12 mouse cellular contexts compared by ENCODE assay signal in the genomic region with DNA sequence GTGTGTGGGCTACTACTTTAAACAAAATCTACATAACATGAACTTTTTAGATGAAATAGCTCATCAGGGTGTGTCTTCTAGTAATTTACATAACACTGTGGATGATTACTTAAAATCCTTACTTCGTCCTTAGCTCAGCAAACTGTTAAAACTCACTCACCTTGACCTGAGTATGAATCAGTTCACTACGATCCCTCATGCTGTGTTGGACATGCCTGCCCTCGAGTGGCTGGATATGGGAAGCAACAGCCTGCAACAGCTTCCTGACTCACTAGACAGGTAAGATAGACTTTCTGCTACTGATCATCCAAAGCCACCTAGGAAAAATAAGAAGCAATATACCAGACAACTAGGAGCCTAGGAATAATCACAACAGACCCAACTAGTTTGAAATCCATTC. TPM values are rescaled to one million over a fixed set of nuclear protein-coding genes. Genes with fewer than 3 reads are reported as not detected.
DNase-seq lines count a peak whose midpoint lies in the region; ATAC-seq and TF ChIP-seq lines count a peak whose summit lies in the region.
"Had no signal": no experiment of that assay in that cellular context is flagged by ENCODE, and none has a peak within 500 bp of the region (broad histone marks: within the 10 kb centered on the region; RNA-seq: fewer than 3 reads in every experiment).

No protein-coding gene starts in this region.

- H3K9me3 ChIP-seq in forebrain, postnatal 0 days (ENCODE audit: low read length): no peaks in the 10 kb centered on the region
- no peaks in the 10 kb centered on the region for H3K9me3 ChIP-seq in forebrain, embryonic 16.5 days (ENCODE audit: control insufficient read depth, low read length)
- H3K9me3 ChIP-seq in heart, embryonic 10.5 days: no peaks in the 10 kb centered on the region
- H3K9me3 ChIP-seq: G1E; midbrain, embryonic 10.5 days had no signal

- 61% methylated on average over 3 of the region's 3 CpGs for WGBS in forebrain, postnatal 0 days
- WGBS in forebrain, embryonic 16.5 days: 69% methylated on average over 3 of the region's 3 CpGs
- WGBS in lung, adult 2 months: 53% methylated on average over 3 of the region's 3 CpGs
- 62% methylated on average over 3 of the region's 3 CpGs for WGBS in heart, embryonic 10.5 days

- no peak overlapping the region for H3K4me3 ChIP-seq in forebrain, postnatal 0 days (ENCODE audit: low read depth, low read length)
- H3K4me3 ChIP-seq in forebrain, embryonic 16.5 days (replicated peaks; ENCODE audit: low read length): no peak overlapping the region
- H3K4me3 ChIP-seq in lung, adult 2 months (replicated peaks; ENCODE audit: extremely low read depth, low read depth, low read length): no peak overlapping the region
- no peak overlapping the region for H3K4me3 ChIP-seq in heart, embryonic 10.5 days
- H3K4me3 ChIP-seq: erythroblast, embryonic 14.5 days; midbrain, embryonic 10.5 days had no signal

- no peak for DNase-seq in forebrain, postnatal 0 days
- DNase-seq in lung, adult 2 months: no peak
- no peak for DNase-seq in lung, postnatal 25 days (ENCODE audit: low spot score)
- peak; percentile 41 for DNase-seq in NIH3T3 (ENCODE audit: low read depth)
- peak; percentile 17 for DNase-seq in induced T-regulatory cell, adult 2 months (ENCODE audit: low read depth)
- DNase-seq in heart, embryonic 10.5 days (ENCODE audit: low spot score): no peak

- H3K9ac ChIP-seq in forebrain, postnatal 0 days: no peak overlapping the region
- no peak overlapping the region for H3K9ac ChIP-seq in forebrain, embryonic 16.5 days (replicated peaks; ENCODE audit: low read depth, low read length)

- no peak for TF ChIP-seq POLR2A in lung, adult 2 months (IDR thresholded peaks at IDR 0.05; ENCODE audit: borderline replicate concordance, extremely low read depth, low read depth, low read length)

- peak; percentile 45 for TF ChIP-seq CTCF in forebrain, postnatal 0 days (IDR thresholded peaks at IDR 0.05; ENCODE audit: low read depth)
- peak; percentile 45; the same call in 1 of the 2 replicates for TF ChIP-seq CTCF in lung, adult 2 months (IDR thresholded peaks at IDR 0.05; ENCODE audit: insufficient read depth, low read length)

- no peaks in the 10 kb centered on the region for H3K27me3 ChIP-seq in forebrain, postnatal 0 days (ENCODE audit: insufficient read depth, low read length)
- no peaks in the 10 kb centered on the region for H3K27me3 ChIP-seq in forebrain, embryonic 16.5 days (replicated peaks; ENCODE audit: control insufficient read depth, insufficient read depth, low read length)
- H3K27me3 ChIP-seq in heart, embryonic 10.5 days (ENCODE audit: insufficient read depth, poor library complexity, severe bottlenecking): no peaks in the 10 kb centered on the region

- no peak overlapping the region for H3K27ac ChIP-seq in forebrain, postnatal 0 days (ENCODE audit: low read depth, low read length)
- no peak overlapping the region for H3K27ac ChIP-seq in forebrain, embryonic 16.5 days (ENCODE audit: low read length)
- H3K27ac ChIP-seq in heart, embryonic 10.5 days: no peak overlapping the region
- H3K27ac ChIP-seq: midbrain, embryonic 10.5 days had no signal

- ATAC-seq in forebrain, postnatal 0 days: no peak
- ATAC-seq in forebrain, embryonic 16.5 days: no peak
- no peak for ATAC-seq in erythroblast, adult 5-6 weeks (replicated peaks; ENCODE audit: low FRiP score, poor library complexity, severe bottlenecking)

- no peak overlapping the region for H3K4me2 ChIP-seq in forebrain, postnatal 0 days (ENCODE audit: low read depth)
- no peak overlapping the region for H3K4me2 ChIP-seq in forebrain, embryonic 16.5 days (ENCODE audit: low read length)
- H3K4me2 ChIP-seq: heart, embryonic 11.5 days had no signal

- no peaks in the 10 kb centered on the region for H3K4me1 ChIP-seq in forebrain, postnatal 0 days (ENCODE audit: insufficient read depth)
- H3K4me1 ChIP-seq in forebrain, embryonic 16.5 days (replicated peaks; ENCODE audit: control insufficient read depth, insufficient read depth, low read length): no peaks in the 10 kb centered on the region
- H3K4me1 ChIP-seq in lung, adult 2 months (ENCODE audit: control insufficient read depth, insufficient read depth, low read length): no peaks in the 10 kb centered on the region
- H3K4me1 ChIP-seq in heart, embryonic 10.5 days: no peaks in the 10 kb centered on the region
- H3K4me1 ChIP-seq: midbrain, embryonic 10.5 days had no signal

- peaks cover 17% of the 10 kb centered on the region for H3K36me3 ChIP-seq in forebrain, postnatal 0 days (ENCODE audit: insufficient read depth)
- peaks cover 14% of the 10 kb centered on the region for H3K36me3 ChIP-seq in forebrain, embryonic 16.5 days (ENCODE audit: control insufficient read depth, insufficient read depth)
- peaks cover 58% of the 10 kb centered on the region for H3K36me3 ChIP-seq in heart, embryonic 10.5 days

RNA-seq across cellular contexts. Expression of a gene that starts 14.5 kb away (rescaled TPM):
- 0.08 TPM in 1 of 2 replicates, not detected in the other for total RNA-seq in forebrain, postnatal 0 days (2014; rRNA removed)
- 0.15 and 0.16 TPM in 2 replicates for polyA plus RNA-seq in forebrain, postnatal 0 days (2015; fragmentation: Nextera tagmentation; extraction: Ambion mirVana)
- 0.29 and 0.42 TPM in 2 replicates for polyA plus RNA-seq in forebrain, embryonic 16.5 days (2015; fragmentation: Nextera tagmentation; extraction: Ambion mirVana)
- 0.24 and 1.5 TPM in 2 replicates for polyA plus RNA-seq in lung, adult 2 months (2012; rRNA removed)
- polyA plus RNA-seq in heart, embryonic 10.5 days (2016; fragmentation: Nextera tagmentation; extraction: Ambion mirVana): 23.1 and 37.4 TPM in 2 replicates
- total RNA-seq in erythroblast, adult 5-6 weeks (2015; ENCODE audit: low replicate concordance): 1.5 and 8.8 TPM in 2 replicates
- total RNA-seq in erythroblast, adult 5-6 weeks (2017; ENCODE audit: low replicate concordance): 14.0 and 19.0 TPM in 2 replicates
- polyA plus RNA-seq: G1E had no signal

RNA-seq across cellular contexts. Expression of a gene that starts 17.5 kb away (rescaled TPM):
- 8.7 and 10.3 TPM in 2 replicates for total RNA-seq in forebrain, postnatal 0 days (2014; rRNA removed)
- 6.0 and 8.0 TPM in 2 replicates for polyA plus RNA-seq in forebrain, postnatal 0 days (2015; fragmentation: Nextera tagmentation; extraction: Ambion mirVana)
- 18.2 and 19.3 TPM in 2 replicates for polyA plus RNA-seq in forebrain, embryonic 16.5 days (2015; fragmentation: Nextera tagmentation; extraction: Ambion mirVana)
- polyA plus RNA-seq in lung, adult 2 months (2012; rRNA removed): 1.1 and 1.7 TPM in 2 replicates
- polyA plus RNA-seq in heart, embryonic 10.5 days (2016; fragmentation: Nextera tagmentation; extraction: Ambion mirVana): 21.7 and 21.9 TPM in 2 replicates
- total RNA-seq in erythroblast, adult 5-6 weeks (2015; ENCODE audit: low replicate concordance): 10.7 and 16.3 TPM in 2 replicates
- total RNA-seq in erythroblast, adult 5-6 weeks (2017; ENCODE audit: low replicate concordance): 19.8 and 31.5 TPM in 2 replicates

RNA-seq across cellular contexts. Expression of a gene that starts 37.1 kb away (rescaled TPM):
- total RNA-seq in forebrain, postnatal 0 days (2014; rRNA removed): 13.5 and 21.0 TPM in 2 replicates
- 10.3 and 14.4 TPM in 2 replicates for polyA plus RNA-seq in forebrain, postnatal 0 days (2015; fragmentation: Nextera tagmentation; extraction: Ambion mirVana)
- polyA plus RNA-seq in forebrain, embryonic 16.5 days (2015; fragmentation: Nextera tagmentation; extraction: Ambion mirVana): 28.4 and 35.2 TPM in 2 replicates
- polyA plus RNA-seq in lung, adult 2 months (2012; rRNA removed): 4.0 and 6.2 TPM in 2 replicates
- 18.6 and 24.8 TPM in 2 replicates for polyA plus RNA-seq in heart, embryonic 10.5 days (2016; fragmentation: Nextera tagmentation; extraction: Ambion mirVana)
- 0.38 and 13.2 TPM in 2 replicates for total RNA-seq in erythroblast, adult 5-6 weeks (2015; ENCODE audit: low replicate concordance)
- 10.1 and 10.7 TPM in 2 replicates for total RNA-seq in erythroblast, adult 5-6 weeks (2017; ENCODE audit: low replicate concordance)

Comparison
In these comparisons a context has a peak if more than half of its experiments do, and no peak if none do; other contexts are left out.
1. DNase-seq: peak in NIH3T3 (single experiment) and induced T-regulatory cell, adult 2 months (single experiment); none in forebrain, postnatal 0 days (single experiment), lung, adult 2 months (single experiment), lung, postnatal 25 days (single experiment) and heart, embryonic 10.5 days (single experiment).